Comparison of ENCODE assay signal across 10 mouse cellular contexts in genomic region chr11:105944770-105945672, GRCm38 (mm10). TPM values are rescaled to one million over a fixed set of nuclear protein-coding genes. Genes with fewer than 3 reads are reported as not detected.
A peak's percentile ranks its signal among the peaks of the same experiment; 100 is the strongest.
DNase-seq lines count a peak whose midpoint lies in the region; ATAC-seq and TF ChIP-seq lines count a peak whose summit lies in the region.
"Had no signal": no experiment of that assay in that cellular context is flagged by ENCODE, and none has a peak within 500 bp of the region (broad histone marks: within the 10 kb centered on the region; RNA-seq: fewer than 3 reads in every experiment).

No protein-coding gene starts in this region.

- TF ChIP-seq CTCF in stomach, postnatal 0 days (IDR thresholded peaks at IDR 0.05; ENCODE audit: low read depth) = no peak

- WGBS in forebrain, embryonic 14.5 days = 76% methylated on average over 16 of the region's 16 CpGs
- 59% methylated on average over 16 of the region's 16 CpGs for WGBS in intestine, embryonic 14.5 days
- WGBS in stomach, postnatal 0 days = 52% methylated on average over 16 of the region's 16 CpGs

- no peaks in the 10 kb centered on the region for H3K36me3 ChIP-seq in forebrain, embryonic 14.5 days (ENCODE audit: control insufficient read depth, insufficient read depth, low read length)
- no peaks in the 10 kb centered on the region for H3K36me3 ChIP-seq in intestine, embryonic 14.5 days (ENCODE audit: control insufficient read depth, insufficient read depth, low read length)
- H3K36me3 ChIP-seq in stomach, postnatal 0 days (ENCODE audit: control insufficient read depth, insufficient read depth, low read length) = no peaks in the 10 kb centered on the region

- peaks cover 6% of the 10 kb centered on the region; the same call in 1 of the 2 replicates for H3K4me1 ChIP-seq in forebrain, embryonic 14.5 days (ENCODE audit: control insufficient read depth, insufficient read depth, low read length)
- H3K4me1 ChIP-seq in intestine, embryonic 14.5 days (replicated peaks; ENCODE audit: control insufficient read depth, insufficient read depth, low read length) = peaks cover 9% of the 10 kb centered on the region; the same call in 1 of the 2 replicates
- H3K4me1 ChIP-seq in stomach, postnatal 0 days (replicated peaks; ENCODE audit: control insufficient read depth, insufficient read depth) = peaks cover 6% of the 10 kb centered on the region

- TF ChIP-seq EP300 in stomach, postnatal 0 days (optimal IDR thresholded peaks at IDR 0.05) = no peak

- peak; percentile 22; the same call in 1 of the 2 replicates for ATAC-seq in forebrain, embryonic 14.5 days
- no peak for ATAC-seq in intestine, embryonic 14.5 days (replicated peaks; ENCODE audit: low FRiP score, low TSS enrichment, low read depth)
- peak; percentile 55 for ATAC-seq in stomach, postnatal 0 days (ENCODE audit: low FRiP score, low TSS enrichment)

- H3K4me3 ChIP-seq in forebrain, embryonic 14.5 days (ENCODE audit: low read depth, low read length) = peak overlapping the region; percentile 57
- peak overlapping the region; percentile 56 for H3K4me3 ChIP-seq in intestine, embryonic 14.5 days (ENCODE audit: low read depth, low read length)
- peak overlapping the region; percentile 64 for H3K4me3 ChIP-seq in stomach, postnatal 0 days (ENCODE audit: low read depth, low read length)

- H3K27me3 ChIP-seq in forebrain, embryonic 14.5 days (replicated peaks; ENCODE audit: control insufficient read depth, insufficient read depth, low read length) = no peaks in the 10 kb centered on the region
- peaks cover 8% of the 10 kb centered on the region; the same call in 1 of the 2 replicates for H3K27me3 ChIP-seq in intestine, embryonic 14.5 days (replicated peaks; ENCODE audit: control insufficient read depth, insufficient read depth, low read length)
- no peaks in the 10 kb centered on the region for H3K27me3 ChIP-seq in stomach, postnatal 0 days (ENCODE audit: control insufficient read depth, insufficient read depth, low read length)

- peak overlapping the region; percentile 71; the same call in 1 of the 2 replicates for H3K9ac ChIP-seq in forebrain, embryonic 14.5 days (ENCODE audit: low read length)
- 0 out of 2 replicates have a peak overlapping the region, but pooled peaks have one; percentile 25 for H3K9ac ChIP-seq in intestine, embryonic 14.5 days (ENCODE audit: low read length)
- H3K9ac ChIP-seq in stomach, postnatal 0 days (ENCODE audit: low read length) = no peak overlapping the region

- DNase-seq in adrenal gland, postnatal 14 days = peak; percentile 57
- DNase-seq in adrenal gland, postnatal 25 days = no peak
- peak; percentile 25 for DNase-seq in forebrain, embryonic 14.5 days (ENCODE audit: low spot score)
- DNase-seq in intestine, embryonic 14.5 days (ENCODE audit: low spot score) = no peak
- DNase-seq in lung, adult 18-20 months = peak; percentile 78 to 86
- DNase-seq in stomach, postnatal 0 days (ENCODE audit: low spot score) = peak; percentile 36
- DNase-seq in left cerebral cortex, adult 18-20 months (ENCODE audit: low spot score in 2 of 2) = no peak
- no peak for DNase-seq in layer of hippocampus, adult 9-10 months (ENCODE audit: low spot score)

- peak overlapping the region; percentile 87 for H3K4me2 ChIP-seq in forebrain, embryonic 14.5 days (ENCODE audit: low read length)
- peak overlapping the region; percentile 97 for H3K4me2 ChIP-seq in intestine, embryonic 14.5 days (ENCODE audit: low read length)
- H3K4me2 ChIP-seq in stomach, postnatal 0 days (replicated peaks; ENCODE audit: low read depth) = peak overlapping the region; percentile 95

- H3K9me3 ChIP-seq in forebrain, embryonic 14.5 days (replicated peaks; ENCODE audit: control insufficient read depth, low read length) = no peaks in the 10 kb centered on the region
- no peaks in the 10 kb centered on the region for H3K9me3 ChIP-seq in intestine, embryonic 14.5 days (ENCODE audit: control insufficient read depth, low read length)
- H3K9me3 ChIP-seq in stomach, postnatal 0 days (ENCODE audit: control insufficient read depth, low read length) = no peaks in the 10 kb centered on the region

- no peak overlapping the region for H3K27ac ChIP-seq in forebrain, embryonic 14.5 days (ENCODE audit: low read depth, low read length)
- peak overlapping the region; percentile 65 for H3K27ac ChIP-seq in intestine, embryonic 14.5 days (ENCODE audit: low read depth)
- peak overlapping the region; percentile 94 for H3K27ac ChIP-seq in stomach, postnatal 0 days (replicated peaks)

RNA-seq across cellular contexts. Expression of gene Cyb561, which starts 8.1 kb away (rescaled TPM):
- 142 and 145 TPM in 2 replicates for total RNA-seq in adrenal gland, postnatal 14 days (2021)
- total RNA-seq in adrenal gland, postnatal 25 days (2021) = 124 and 195 TPM in 2 replicates
- 26.0 and 32.5 TPM in 2 replicates for polyA plus RNA-seq in forebrain, embryonic 14.5 days (2014; fragmentation: Nextera tagmentation; extraction: Ambion mirVana)
- polyA plus RNA-seq in intestine, embryonic 14.5 days (2014; fragmentation: Nextera tagmentation; extraction: Ambion mirVana) = 38.1 TPM in 2 replicates
- 56.1 and 58.3 TPM in 2 replicates for polyA plus RNA-seq in stomach, postnatal 0 days (2015; fragmentation: Nextera tagmentation; extraction: Ambion mirVana)
- total RNA-seq in left cerebral cortex, adult 18-20 months (2021) = 100 to 1,000 TPM; 102 TPM

RNA-seq across cellular contexts. Expression of gene Ace, which starts 22.7 kb away (rescaled TPM):
- 12.4 and 19.5 TPM in 2 replicates for total RNA-seq in adrenal gland, postnatal 14 days (2021)
- total RNA-seq in adrenal gland, postnatal 25 days (2021) = 7.3 and 8.2 TPM in 2 replicates
- polyA plus RNA-seq in forebrain, embryonic 14.5 days (2014; fragmentation: Nextera tagmentation; extraction: Ambion mirVana) = 1.9 and 3.1 TPM in 2 replicates
- 1.4 TPM in 2 replicates for polyA plus RNA-seq in intestine, embryonic 14.5 days (2014; fragmentation: Nextera tagmentation; extraction: Ambion mirVana)
- 2.1 and 2.4 TPM in 2 replicates for polyA plus RNA-seq in stomach, postnatal 0 days (2015; fragmentation: Nextera tagmentation; extraction: Ambion mirVana)
- total RNA-seq in left cerebral cortex, adult 18-20 months (2021) = 10 to 100 TPM; 14.3 to 18.6 TPM

RNA-seq across cellular contexts. Expression of gene Ace3, which starts 49.5 kb away (rescaled TPM):
- total RNA-seq in adrenal gland, postnatal 14 days (2021) = not detected in 2 replicates
- total RNA-seq in adrenal gland, postnatal 25 days (2021) = not detected in 2 replicates
- not detected in 2 replicates for polyA plus RNA-seq in forebrain, embryonic 14.5 days (2014; fragmentation: Nextera tagmentation; extraction: Ambion mirVana)
- polyA plus RNA-seq in intestine, embryonic 14.5 days (2014; fragmentation: Nextera tagmentation; extraction: Ambion mirVana) = not detected in 2 replicates
- not detected in 2 replicates for polyA plus RNA-seq in stomach, postnatal 0 days (2015; fragmentation: Nextera tagmentation; extraction: Ambion mirVana)
- not detected for total RNA-seq in left cerebral cortex, adult 18-20 months (2021)
- total RNA-seq: hematopoietic stem cell, adult 5-6 weeks had no signal
- polyA plus RNA-seq: C2C12 had no signal

Comparison
In these comparisons a context has a peak if more than half of its experiments do, and no peak if none do; other contexts are left out.
1. DNase-seq: peak in adrenal gland, postnatal 14 days (single experiment), forebrain, embryonic 14.5 days (single experiment), lung, adult 18-20 months (2 of 2) and stomach, postnatal 0 days (single experiment); none in adrenal gland, postnatal 25 days (single experiment), intestine, embryonic 14.5 days (single experiment), left cerebral cortex, adult 18-20 months (0 of 2) and layer of hippocampus, adult 9-10 months (single experiment).
2. Peak in every context shown above with its lines, with median percentiles within 50 percentile points of each other: H3K4me2 ChIP-seq and H3K4me3 ChIP-seq.